Mouse (Mus musculus): ENCODE measurements around the gene Mup21.

DNA sequence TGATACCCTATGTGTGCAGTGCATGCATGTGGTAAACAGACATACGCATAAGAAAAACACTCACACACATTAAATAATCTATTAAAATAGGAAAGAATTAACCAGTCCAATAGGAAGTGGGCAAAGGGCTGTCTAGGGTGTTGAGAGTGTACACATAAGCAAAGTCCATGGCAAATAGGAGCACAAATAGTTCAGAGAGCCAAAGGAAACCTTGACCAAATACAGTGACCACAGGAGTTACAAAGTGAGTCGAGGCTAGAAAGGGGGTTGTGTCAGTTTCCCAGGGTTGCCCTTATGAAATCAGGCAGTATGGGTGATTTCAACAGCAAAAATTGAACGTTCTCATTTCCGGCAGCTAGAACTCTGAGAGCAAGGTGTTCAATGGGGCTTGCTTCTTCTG is 23.8 kb upstream of the Mup21 start:
- no peak for TF ChIP-seq CTCF (conservative IDR thresholded peaks at IDR 0.05 in 1 of 2, IDR thresholded peaks at IDR 0.05 in 1 of 2; ENCODE audit: low read depth in 2 of 2, low read length in 2 of 2)
- no peak for TF ChIP-seq MAZ (IDR thresholded peaks at IDR 0.05; ENCODE audit: low read depth, low read length)
- no peak for TF ChIP-seq EP300 (IDR thresholded peaks at IDR 0.05; ENCODE audit: low read length)
- no peak for TF ChIP-seq POLR2A (IDR thresholded peaks at IDR 0.05; ENCODE audit: low read depth, low read length)
- no peak for TF ChIP-seq MAX (IDR thresholded peaks at IDR 0.05; ENCODE audit: low read length)
- TF ChIP-seq MXI1 (IDR thresholded peaks at IDR 0.05; ENCODE audit: low read depth, low read length), result no peak
- TF ChIP-seq RAD21 (IDR thresholded peaks at IDR 0.05; ENCODE audit: low read depth, low read length), result no peak
- no peak for TF ChIP-seq USF1 (IDR thresholded peaks at IDR 0.05; ENCODE audit: low read depth, low read length)
- no peak for TF ChIP-seq USF2 (conservative IDR thresholded peaks at IDR 0.05; ENCODE audit: low read depth, low read length)

Data from CH12.LX (cell line).